Mouse (Mus musculus) CH12.LX (cell line): Measurements from ENCODE around the gene Psmd7. TPM values are rescaled to one million over a fixed set of nuclear protein-coding genes. Genes with fewer than 3 reads are reported as not detected.

Source experiments
- DNase-seq: peaks from one replicate; pipeline ENCODE4 v3.0.0-alpha.2; 2013; ENCODE audit errors: extremely low read depth
- H3K27ac ChIP-seq: 2 replicates; pipeline ENCODE4 v1.5.1; 2012; ENCODE audit warnings: low read depth, mild to moderate bottlenecking, control low read depth, moderate library complexity; ENCODE audit not compliant: insufficient read depth
- H3K27me3 ChIP-seq: replicated peaks from 2 replicates; pipeline ENCODE3; 2012; ENCODE audit warnings: inconsistent platforms
- H3K36me3 ChIP-seq, 2 experiments: replicated peaks in 1 of 2; 2 replicates each; pipeline versions ENCODE3 to v1.6.1; 2012; ENCODE audit warnings: inconsistent platforms in 1 of 2, low read length in 1 of 2, mild to moderate bottlenecking in 1 of 2, mixed read lengths in 1 of 2, moderate library complexity in 1 of 2; ENCODE audit not compliant: control insufficient read depth in 1 of 2, insufficient read depth in 1 of 2
- H3K4me1 ChIP-seq, 2 experiments: 2 replicates each; pipeline ENCODE4 v1.6.1; 2012; ENCODE audit warnings: inconsistent platforms in 1 of 2, moderate library complexity in 1 of 2; ENCODE audit not compliant: insufficient read depth in 2 of 2, control insufficient read depth in 1 of 2
- H3K4me2 ChIP-seq: 2 replicates; pipeline ENCODE4 v1.6.1; 2012; ENCODE audit warnings: low read depth, mild to moderate bottlenecking, control low read depth; ENCODE audit not compliant: poor library complexity, insufficient read depth, severe bottlenecking
- H3K4me3 ChIP-seq, 3 experiments: fragments of 150-350 bp in 1 of 3; sonication (generic) in 1 of 3; replicated peaks in 1 of 3; 2 replicates each; pipeline versions ENCODE3 to v1.5.1; 2011 to 2012; ENCODE audit warnings: low read depth in 2 of 3, low read length in 2 of 3, mild to moderate bottlenecking in 2 of 3, moderate library complexity in 2 of 3, control low read depth in 1 of 3, improper control_type of control experiment in 1 of 3, inconsistent platforms in 1 of 3, mixed read lengths in 1 of 3; ENCODE audit not compliant: poor library complexity in 1 of 3
- H3K79me2 ChIP-seq: replicated peaks from 2 replicates; pipeline ENCODE4 v1.6.1; 2012; ENCODE audit warnings: mild to moderate bottlenecking, moderate library complexity; ENCODE audit not compliant: control insufficient read depth, poor library complexity, insufficient read depth, severe bottlenecking; ENCODE audit errors: extremely low read depth
- H3K9ac ChIP-seq: 2 replicates; pipeline ENCODE4 v1.6.1; 2012; ENCODE audit warnings: low read depth, mild to moderate bottlenecking, control low read depth, moderate library complexity; ENCODE audit not compliant: insufficient read depth
- H3K9me3 ChIP-seq: replicated peaks from 2 replicates; pipeline ENCODE3; 2012; ENCODE audit warnings: low read length, inconsistent platforms, mixed read lengths
- CHD1 ChIP-seq: IDR thresholded peaks from 2 replicates; pipeline ENCODE4 v1.6.1; 2012; ENCODE audit warnings: low read depth, low read length, improper control_type of control experiment, inconsistent platforms
- CTCF ChIP-seq, 2 experiments: IDR thresholded peaks in 1 of 2; conservative IDR thresholded peaks in 1 of 2; 2 replicates each; pipeline ENCODE4 v1.5.1; 2011 to 2012; ENCODE audit warnings: low read depth in 2 of 2, low read length in 2 of 2, improper control_type of control experiment in 1 of 2, inconsistent platforms in 1 of 2, mild to moderate bottlenecking in 1 of 2, moderate library complexity in 1 of 2
- EP300 ChIP-seq: IDR thresholded peaks from 2 replicates; pipeline ENCODE4 v1.6.1; 2011; ENCODE audit warnings: low read length, improper control_type of control experiment
- ETS1 ChIP-seq: conservative IDR thresholded peaks from 2 replicates; pipeline ENCODE4 v1.6.1; 2012; ENCODE audit warnings: low read depth, mild to moderate bottlenecking, inconsistent platforms, low read length, improper control_type of control experiment, moderate library complexity
- GABPA ChIP-seq: IDR thresholded peaks from 2 replicates; pipeline ENCODE4 v1.6.1; 2012; ENCODE audit warnings: low read depth, low read length, improper control_type of control experiment, inconsistent platforms; ENCODE audit not compliant: insufficient replicate concordance
- IRF4 ChIP-seq: IDR thresholded peaks from 2 replicates; pipeline ENCODE4 v1.6.1; 2014; ENCODE audit warnings: low read depth, mild to moderate bottlenecking, inconsistent platforms, low read length, improper control_type of control experiment
- JUN ChIP-seq: IDR thresholded peaks from 2 replicates; pipeline ENCODE4 v1.6.1; 2011; ENCODE audit warnings: low read depth, mild to moderate bottlenecking, low read length, improper control_type of control experiment, moderate library complexity; ENCODE audit not compliant: insufficient read depth
- KAT2A ChIP-seq: IDR thresholded peaks from 2 replicates; pipeline ENCODE4 v1.6.1; 2012; ENCODE audit warnings: low read length, improper control_type of control experiment, inconsistent platforms; ENCODE audit not compliant: insufficient replicate concordance
- MXI1 ChIP-seq: IDR thresholded peaks from 2 replicates; pipeline ENCODE4 v1.6.1; 2011; ENCODE audit warnings: mild to moderate bottlenecking, low read depth, low read length, improper control_type of control experiment
- NELFE ChIP-seq: IDR thresholded peaks from 2 replicates; pipeline ENCODE4 v1.6.1; 2011; ENCODE audit warnings: low read depth, low read length, improper control_type of control experiment
- PAX5 ChIP-seq: IDR thresholded peaks from 2 replicates; pipeline ENCODE4 v1.6.1; 2012; ENCODE audit warnings: low read length, inconsistent platforms, mixed read lengths
- POLR2AphosphoS2 ChIP-seq: IDR thresholded peaks from 2 replicates; pipeline ENCODE4 v1.6.1; 2011; ENCODE audit warnings: low read depth, low read length, improper control_type of control experiment
- RAD21 ChIP-seq: IDR thresholded peaks from 2 replicates; pipeline ENCODE4 v1.6.1; 2011; ENCODE audit warnings: low read depth, mild to moderate bottlenecking, low read length, improper control_type of control experiment, moderate library complexity
- RCOR1 ChIP-seq: conservative IDR thresholded peaks from 2 replicates; pipeline ENCODE4 v1.6.1; 2012; ENCODE audit warnings: low read depth, mild to moderate bottlenecking, inconsistent platforms, low read length, improper control_type of control experiment
- SIN3A ChIP-seq: IDR thresholded peaks from 2 replicates; pipeline ENCODE4 v1.6.1; 2012; ENCODE audit warnings: low read length, improper control_type of control experiment, inconsistent platforms
- TBP ChIP-seq: conservative IDR thresholded peaks from 2 replicates; pipeline ENCODE4 v1.6.1; 2011; ENCODE audit warnings: low read depth, low read length, improper control_type of control experiment
- UBTF ChIP-seq: IDR thresholded peaks from 2 replicates; pipeline ENCODE4 v1.6.1; 2012; ENCODE audit warnings: low read depth, mild to moderate bottlenecking, inconsistent platforms, low read length, improper control_type of control experiment, moderate library complexity
- ZC3H11A ChIP-seq: IDR thresholded peaks from 2 replicates; pipeline ENCODE4 v1.6.1; 2012; ENCODE audit warnings: low read depth, mild to moderate bottlenecking, inconsistent platforms, low read length, improper control_type of control experiment
- ZNF384 ChIP-seq: IDR thresholded peaks from 2 replicates; pipeline ENCODE4 v1.6.1; 2012; ENCODE audit warnings: low read depth, low read length, improper control_type of control experiment, inconsistent platforms
- dilution Hi-C: fragments of 300-500 bp; cut with MboI; formaldehyde crosslinking; loops from 2 replicates; pipeline ENCODE4 v1.14.3; 2020; ENCODE audit warnings: low sequenced_read_pairs; ENCODE audit not compliant: extremely low pct_unique_long_range_greater_than_20kb, extremely low pct_ligation_motif_present
- in situ Hi-C: fragments of 300-500 bp; cut with MboI; formaldehyde crosslinking; loops from 3 replicates; pipeline ENCODE4 v1.14.3; 2019; ENCODE audit warnings: low sequenced_read_pairs, low pct_ligation_motif_present, low pct_unique_long_range_greater_than_20kb, mixed read lengths
- polyA plus RNA-seq: library from polyadenylated mRNA; unstranded; fragments of >175 nt; gene quantifications from 2 replicates; pipeline ENCODE4 v1.2.1, GENCODE M21; 2012; ENCODE audit warnings: low read depth; ENCODE audit not compliant: insufficient read length
- total RNA-seq, 2 experiments: library from RNA; depleted of rRNA; stranded (reverse); fragments of 300-350 nt in 1 of 2; fragments of >200 nt in 1 of 2; gene quantifications; 2 replicates each; pipeline ENCODE4 v1.2.3; 2012 to 2014

Gene Psmd7
- total and polyA plus RNA-seq, 3 experiments: 56.7 to 353 (median 110) TPM

DNA sequence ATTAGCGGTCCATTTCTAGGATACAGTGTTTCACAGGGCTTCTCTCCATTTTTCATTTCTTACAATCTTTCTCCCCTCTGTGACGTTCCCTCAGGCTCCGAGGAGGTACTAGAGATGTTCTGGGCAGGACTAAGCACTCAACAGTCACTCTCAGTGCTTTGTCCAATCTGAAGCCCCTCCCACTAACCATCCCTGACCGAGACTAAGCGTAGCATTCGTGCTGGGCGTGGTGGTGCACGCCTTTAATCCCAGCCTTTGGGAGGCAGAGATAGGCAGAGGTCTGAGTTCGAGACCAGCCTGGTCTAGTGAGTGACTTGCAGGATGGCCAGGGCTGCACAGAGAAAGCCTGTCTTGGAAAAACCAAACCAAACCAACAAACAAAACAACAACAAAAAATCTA lies 11.4 kb upstream of the Psmd7 start:
- no peak overlapping the region for H3K4me2 ChIP-seq
- H3K27me3 ChIP-seq: no peaks in the 10 kb centered on the region
- in situ Hi-C loops: no loop called here
- no peak for DNase-seq
- no peaks in the 10 kb centered on the region for H3K79me2 ChIP-seq
- H3K9me3 ChIP-seq: peaks cover 2% of the 10 kb centered on the region
- H3K4me1 ChIP-seq: no peaks in the 10 kb centered on the region
- TF ChIP-seq CHD1 (no peak), KAT2A (no peak), PAX5 (no peak), NELFE (no peak), ZC3H11A (no peak), MXI1 (no peak), RCOR1 (no peak), IRF4 (no peak), GABPA (no peak)
- H3K9ac ChIP-seq: no peak overlapping the region
- no peak overlapping the region for H3K27ac ChIP-seq
- no peaks in the 10 kb centered on the region for H3K36me3 ChIP-seq
- dilution Hi-C loops: no loop called here
- no peak overlapping the region for H3K4me3 ChIP-seq

DNA sequence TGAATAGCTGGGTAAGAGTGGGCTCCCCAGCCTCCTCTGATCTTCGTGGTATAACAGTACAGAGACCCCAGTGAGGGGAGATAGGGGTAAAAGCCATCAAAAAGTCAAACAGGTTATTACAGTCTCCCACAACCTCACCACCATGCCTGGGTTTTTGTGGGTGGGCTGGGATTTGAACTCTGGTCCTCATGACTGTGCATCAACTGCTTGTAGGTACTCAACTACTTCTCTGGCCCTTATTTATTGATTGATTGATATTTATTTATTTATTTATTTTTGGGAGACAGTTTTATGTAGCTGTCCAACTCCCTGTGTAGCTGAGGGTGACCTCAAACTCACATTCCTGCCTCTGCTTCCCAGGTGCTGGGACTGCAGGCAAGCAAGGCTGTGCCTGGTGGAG lies 9.5 kb upstream of the Psmd7 start:
- no peak overlapping the region for H3K9ac ChIP-seq
- dilution Hi-C loops: no loop called here

GRCm38 (mm10) chr8:107594817-107595216 lies 6.6 kb upstream of the Psmd7 start:
- dilution Hi-C loops: no loop called here
- in situ Hi-C loops: no loop called here
- no peak for DNase-seq

More for the DNA sequence above, 9.5 kb upstream of the Psmd7 start:
- H3K79me2 ChIP-seq: no peaks in the 10 kb centered on the region
- no peak overlapping the region for H3K4me3 ChIP-seq
- no peak overlapping the region for H3K4me2 ChIP-seq
- TF ChIP-seq NELFE: no peak
- no peak for TF ChIP-seq ZNF384
- TF ChIP-seq GABPA: no peak
- in situ Hi-C loops: no loop called here
- no peaks in the 10 kb centered on the region for H3K36me3 ChIP-seq
- H3K9me3 ChIP-seq: peaks cover 2% of the 10 kb centered on the region
- no peak overlapping the region for H3K27ac ChIP-seq
- no peaks in the 10 kb centered on the region for H3K4me1 ChIP-seq
- no peak for DNase-seq
- H3K27me3 ChIP-seq: no peaks in the 10 kb centered on the region

More at GRCm38 (mm10) chr8:107594817-107595216, 6.6 kb upstream of the Psmd7 start:
- Histone ChIP-seq H3K27me3 (no peaks in the 10 kb centered on the region), H3K4me2 (no peak overlapping the region), H3K36me3 (no peaks in the 10 kb centered on the region), H3K4me3 (no peak overlapping the region), H3K9me3 (peaks cover 2% of the 10 kb centered on the region), H3K4me1 (no peaks in the 10 kb centered on the region), H3K9ac (no peak overlapping the region), H3K27ac (no peak overlapping the region), H3K79me2 (no peaks in the 10 kb centered on the region)
- TF ChIP-seq EP300 (no peak), CTCF (conservative IDR thresholded peaks at IDR 0.05 in 1 of 2, IDR thresholded peaks at IDR 0.05 in 1 of 2; ENCODE audit: low read depth in 2 of 2, low read length in 2 of 2) (no peak), MXI1 (no peak), ETS1 (no peak), JUN (no peak), TBP (no peak), SIN3A (no peak), RAD21 (no peak), UBTF (no peak), POLR2AphosphoS2 (no peak)
